Mouse (Mus musculus): ENCODE data around the gene Tagap.

GRCm38 (mm10) chr17:7915791-7916190 is 10.0 kb upstream of the Tagap start:
- TF ChIP-seq MAFK (IDR thresholded peaks at IDR 0.05; ENCODE audit: insufficient read depth, low read depth, low read length) = no peak
- TF ChIP-seq ZNF384 (IDR thresholded peaks at IDR 0.05; ENCODE audit: low read depth, low read length) = no peak

Data from ES-E14 (cell line).